Mouse (Mus musculus) olfactory bulb, adult 2 months (tissue): ENCODE results near the gene Notch2.

Experiments used
- CTCF ChIP-seq: fragments of 200-500 bp; IDR thresholded peaks from 2 replicates; pipeline ENCODE4 v1.5.1; 2012; ENCODE audit warnings: low read depth, mild to moderate bottlenecking, low read length, moderate library complexity; ENCODE audit not compliant: insufficient read depth
- POLR2A ChIP-seq: fragments of 200-500 bp; IDR thresholded peaks from 2 replicates; pipeline ENCODE4 v1.6.1; 2012; ENCODE audit warnings: mild to moderate bottlenecking, low read depth, low read length, moderate library complexity; ENCODE audit not compliant: insufficient read depth

- TF ChIP-seq POLR2A (no peak), CTCF (no peak)
Observed at GRCm38 (mm10) chr3:98197711-98198532, 184.6 kb downstream of the Notch2 start.
